Mouse (Mus musculus): ENCODE results near the gene Mybl2.

Mybl2 gene

DNA sequence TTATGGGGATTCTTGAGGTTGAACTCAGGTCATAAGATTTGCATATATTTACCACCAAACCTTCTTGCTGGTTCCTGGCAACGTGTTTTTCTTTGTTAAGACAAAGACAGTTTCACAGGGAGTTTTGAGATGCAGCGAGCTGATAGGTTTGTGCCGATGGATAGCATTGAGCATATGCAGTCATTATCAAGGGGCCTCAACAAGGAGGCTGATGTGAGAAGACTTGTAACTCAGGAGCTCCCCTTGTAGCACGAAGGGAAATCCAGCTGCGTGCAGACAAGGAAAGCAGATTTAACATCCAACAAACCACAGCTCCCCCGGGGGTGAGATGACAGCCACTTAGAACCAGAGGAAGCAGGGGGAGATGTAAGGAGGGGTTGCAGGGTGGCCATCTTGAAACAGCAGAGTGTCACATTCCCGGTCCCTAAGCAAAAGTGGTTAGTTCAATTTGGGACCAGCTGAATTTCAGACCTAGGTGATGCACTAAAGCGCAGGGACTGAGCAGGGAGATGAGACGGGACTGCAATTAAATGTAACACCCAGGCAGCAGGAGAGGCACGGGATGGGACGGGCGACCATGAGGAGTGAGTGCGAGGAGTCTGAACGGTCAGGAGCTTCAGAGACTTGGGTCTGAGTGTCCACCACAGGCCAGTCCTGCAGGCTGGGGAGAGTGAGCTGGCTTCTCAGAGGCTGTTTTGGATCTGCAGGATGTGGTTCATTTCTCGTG lies 66.3 kb downstream of the Mybl2 start:
- DNase-seq = no peak

DNA sequence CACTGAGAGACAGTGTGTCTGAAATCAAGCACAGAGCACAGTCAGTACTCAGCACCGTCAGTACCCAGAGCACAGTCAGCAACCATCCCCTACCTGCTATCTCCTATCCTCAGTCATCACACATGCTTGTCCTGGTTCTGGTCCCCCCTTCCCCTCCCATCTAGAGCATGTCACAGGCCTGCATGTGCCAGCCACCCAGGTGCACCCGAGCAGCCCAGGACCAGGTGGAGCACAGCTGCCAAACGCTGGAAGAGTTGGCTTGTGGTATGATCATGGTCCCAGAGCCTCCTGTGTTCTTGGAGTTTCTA lies 66.8 kb downstream of the Mybl2 start:
- DNase-seq = no peak

DNA sequence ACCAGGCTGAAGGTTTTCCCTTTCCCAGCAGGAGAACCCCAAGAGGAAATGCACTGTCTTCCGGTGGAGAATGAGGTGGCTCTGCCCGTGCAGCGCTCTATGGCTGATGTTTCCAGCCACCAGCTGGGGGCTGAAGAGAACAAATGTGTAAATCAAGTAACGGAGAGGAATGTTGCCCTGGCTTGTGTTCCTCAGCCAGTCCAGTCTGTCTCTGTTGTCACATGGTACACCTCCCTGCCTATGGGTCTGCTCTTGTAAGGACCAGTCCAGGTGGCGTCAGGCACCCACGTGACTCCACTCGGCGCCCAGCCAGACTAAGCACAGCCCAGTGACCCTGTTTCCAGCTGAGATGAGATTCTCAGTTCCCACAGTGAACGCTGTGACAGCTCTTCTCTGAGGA lies 67.8 kb downstream of the Mybl2 start:
- DNase-seq = no peak

DNA sequence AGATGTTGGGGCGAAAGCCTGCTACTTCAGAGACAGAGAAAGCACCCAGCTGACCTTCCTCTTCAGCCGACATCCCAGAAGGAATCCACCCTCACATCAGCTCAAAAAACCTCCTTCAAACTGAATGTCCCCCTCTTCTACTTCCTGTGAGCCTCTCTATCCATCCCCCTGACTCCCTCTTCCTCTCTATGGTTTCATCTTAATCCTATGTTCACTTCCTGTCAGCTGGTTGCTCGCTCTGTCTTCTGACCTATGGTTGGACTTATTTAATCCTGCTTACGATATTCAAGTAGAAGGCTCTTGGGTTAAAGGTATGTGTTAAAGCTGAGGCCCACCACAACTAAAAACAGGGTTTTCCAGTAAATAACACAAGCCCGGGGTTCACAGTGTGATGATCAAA lies 69.0 kb downstream of the Mybl2 start:
- DNase-seq = no peak

DNA sequence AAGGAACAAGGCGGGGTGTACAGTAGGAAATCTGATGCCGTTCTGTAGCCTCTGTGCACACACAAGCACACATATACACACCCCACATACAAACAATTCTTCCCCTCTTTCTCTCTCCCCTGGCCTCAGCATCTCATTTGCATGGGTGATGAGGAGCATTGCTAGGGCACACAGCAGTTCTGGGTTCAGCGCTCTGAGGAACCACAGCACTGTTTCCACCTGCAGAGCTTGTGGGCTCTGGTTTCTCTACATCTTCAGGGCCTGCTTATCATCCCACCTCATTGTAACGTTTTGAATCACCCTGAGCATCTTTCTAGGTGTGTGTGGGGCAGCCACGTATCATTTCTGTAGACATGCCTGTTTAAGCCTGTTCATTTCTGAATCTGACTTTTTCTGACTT lies 76.3 kb downstream of the Mybl2 start:
- DNase-seq = no peak

DNA sequence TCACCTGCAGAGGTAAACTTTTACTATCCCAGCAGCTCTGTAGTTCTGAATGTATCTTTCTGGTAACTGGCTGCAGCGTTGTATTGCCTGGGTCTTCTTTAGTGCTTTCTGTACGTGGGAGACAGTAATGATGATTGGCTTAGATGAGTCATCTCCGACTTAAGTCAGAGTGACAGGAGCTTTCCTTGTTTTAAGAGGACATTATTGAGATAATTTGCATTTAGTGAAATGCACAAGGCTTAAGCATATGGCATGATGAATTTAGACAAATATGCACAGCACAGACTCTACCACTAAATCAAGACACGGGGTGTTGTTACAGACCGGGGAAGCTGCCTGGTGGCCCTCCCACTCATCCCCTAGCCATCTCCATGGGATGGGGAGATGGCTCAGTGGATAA lies 77.8 kb downstream of the Mybl2 start:
- DNase-seq = no peak
